Mouse (Mus musculus) activated CD4-positive, CD25-positive, alpha-beta regulatory T cell, adult 4 months (primary cell): ENCODE data around the gene Fhl5. TPM values are rescaled to one million over a fixed set of nuclear protein-coding genes. Genes with fewer than 3 reads are reported as not detected.
"Not testable (repeated sequence)": the region's sequence is repeated elsewhere in the genome, so short reads cannot be mapped to it uniquely, and the experiment has no call there.

Experiments used
- ATAC-seq: one replicate; pipeline ENCODE4 v1.8.0; 2017
- polyA plus RNA-seq, 2 experiments: library from polyadenylated mRNA; unstranded; fragments of 100-300 nt; shearing (Covaris generic); gene quantifications; one replicate each; pipeline ENCODE4 v1.2.1; 2017

The Fhl5 gene
- polyA plus RNA-seq: not detected

DNA sequence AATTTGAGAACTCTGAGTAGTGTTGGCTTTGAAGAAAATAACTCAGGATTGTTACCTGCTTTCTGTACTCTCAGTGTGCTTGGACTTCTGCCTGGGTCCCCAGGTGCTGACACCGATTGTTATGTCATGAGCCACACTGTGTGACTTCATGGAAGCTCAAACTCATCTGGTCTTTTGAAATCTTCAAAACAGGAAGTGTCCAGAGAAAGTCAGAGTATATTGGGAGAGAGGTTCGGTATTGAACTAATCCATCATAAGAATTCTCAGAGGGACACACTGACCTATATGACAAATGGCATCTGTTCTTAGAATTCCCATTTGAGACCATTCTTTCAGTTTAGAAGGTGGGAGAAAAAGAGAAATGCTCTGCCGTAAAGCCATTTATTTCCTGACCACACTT is at the start of gene Fhl5:
TSS of gene Fhl5 (minus strand) at position 101 of the 400 bp plus-strand sequence.
- no peak for ATAC-seq

DNA sequence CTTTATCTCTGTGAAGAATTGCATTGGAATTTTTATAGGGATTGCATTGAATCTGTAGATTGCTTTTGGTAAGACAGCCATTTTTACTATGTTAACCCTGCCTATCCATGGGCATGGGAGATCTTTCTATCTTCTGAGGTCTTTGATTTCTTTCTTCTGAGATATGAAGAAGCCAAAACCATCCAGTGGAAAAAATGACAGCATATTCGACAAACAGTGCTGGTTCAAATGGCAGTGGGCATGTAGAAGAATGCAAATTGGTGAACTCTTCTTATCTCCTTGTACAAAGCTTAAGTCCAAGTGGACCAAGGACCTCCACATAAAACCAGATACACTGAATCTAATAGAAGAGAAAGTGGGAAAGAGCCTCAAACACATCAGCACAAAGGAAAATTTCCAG is 42.3 kb upstream of the Fhl5 start:
- not testable (repeated sequence) for ATAC-seq

DNA sequence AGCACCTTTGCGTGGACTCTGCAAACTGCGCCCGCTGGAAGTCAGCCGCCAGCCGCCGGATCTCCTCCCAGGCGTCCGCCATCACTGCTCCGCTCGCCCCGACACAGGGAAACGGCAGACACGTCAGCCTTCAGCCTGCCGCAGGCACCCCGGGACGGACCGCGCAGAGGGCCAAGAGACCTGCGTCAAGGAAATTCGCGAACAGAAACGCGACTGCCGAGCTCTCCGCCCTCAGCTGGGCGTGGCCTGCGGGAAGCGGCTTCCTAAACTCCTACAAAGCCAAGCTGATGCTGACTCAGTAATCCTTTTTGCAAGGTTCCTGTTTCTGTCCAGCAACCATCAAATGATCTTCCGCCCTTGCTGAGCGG is 39.0 kb upstream of the Fhl5 start, which contains the start of gene Ufl1:
TSS of gene Ufl1 (minus strand) at position 151 of the 368 bp plus-strand sequence.
- peak; percentile 95 for ATAC-seq

DNA sequence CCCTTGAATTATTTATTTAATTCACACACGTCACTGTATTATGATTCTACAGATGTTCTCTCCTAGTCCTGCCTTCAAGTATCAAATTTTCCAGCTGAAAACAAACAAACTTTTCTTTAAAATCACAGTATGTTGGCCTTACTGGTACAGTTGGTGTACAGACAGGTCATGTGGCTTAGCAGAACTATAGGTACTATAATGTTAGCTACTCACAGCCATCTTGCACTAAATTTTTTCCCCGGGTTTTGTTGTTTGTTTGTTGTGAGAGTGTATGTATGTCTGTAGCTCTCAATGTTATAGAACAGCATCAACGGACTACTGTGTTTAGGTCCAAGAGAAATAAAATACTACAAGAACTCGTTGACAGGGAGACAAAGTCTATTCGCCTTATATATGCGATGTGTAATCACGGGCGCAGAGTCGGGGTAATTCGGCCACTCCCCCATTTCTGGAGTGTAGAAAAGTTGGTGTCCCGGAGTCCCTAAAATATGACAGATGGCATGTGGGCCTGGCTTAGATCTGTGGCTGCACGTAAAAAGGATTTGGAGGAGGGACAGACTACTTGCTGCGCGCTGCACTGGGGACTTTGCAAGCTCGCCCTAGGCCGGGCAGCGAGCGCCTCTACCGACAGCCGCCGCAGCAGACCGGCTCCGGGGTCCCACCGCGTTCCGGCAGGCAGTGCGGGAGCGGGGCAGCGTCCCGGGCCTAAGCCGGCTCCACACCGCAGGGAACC is 38.4 kb upstream of the Fhl5 start:
- ATAC-seq: peak; percentile 50

DNA sequence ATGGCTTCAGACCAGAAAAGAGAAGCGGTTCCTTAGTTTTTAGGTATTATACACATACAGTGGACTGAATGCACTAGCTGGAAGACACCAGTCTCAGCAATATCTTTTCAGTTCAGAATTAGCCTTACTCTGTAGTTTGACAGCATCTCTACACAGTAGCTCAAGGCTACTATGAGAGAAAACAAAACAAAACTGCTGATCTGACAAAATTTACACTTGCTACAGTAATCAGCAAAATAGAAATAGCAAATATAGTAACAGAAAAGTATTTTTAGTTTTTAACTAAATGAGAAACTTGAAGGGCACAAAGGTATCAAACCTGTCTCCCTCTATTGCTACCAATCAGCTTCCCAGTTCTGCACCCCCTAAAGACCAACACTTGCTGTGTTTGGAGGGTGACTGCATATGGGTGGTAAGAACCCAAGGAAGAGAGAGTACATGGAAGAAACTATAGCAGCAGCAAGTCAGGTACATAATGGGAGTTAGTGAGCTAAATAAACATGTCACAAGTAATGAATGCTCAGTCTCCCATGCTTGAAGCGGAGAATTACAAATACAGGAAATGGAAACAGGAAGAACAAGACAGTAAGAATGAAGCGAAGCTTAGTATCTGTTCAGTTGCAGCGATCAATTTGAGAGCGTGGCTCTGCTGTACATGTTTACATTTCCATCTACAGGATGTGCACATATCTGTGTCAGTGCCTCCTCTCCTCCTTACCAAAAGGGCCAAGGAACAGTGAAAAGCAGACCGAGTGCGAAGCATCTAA is 30.4 kb upstream of the Fhl5 start:
- ATAC-seq: no peak

DNA sequence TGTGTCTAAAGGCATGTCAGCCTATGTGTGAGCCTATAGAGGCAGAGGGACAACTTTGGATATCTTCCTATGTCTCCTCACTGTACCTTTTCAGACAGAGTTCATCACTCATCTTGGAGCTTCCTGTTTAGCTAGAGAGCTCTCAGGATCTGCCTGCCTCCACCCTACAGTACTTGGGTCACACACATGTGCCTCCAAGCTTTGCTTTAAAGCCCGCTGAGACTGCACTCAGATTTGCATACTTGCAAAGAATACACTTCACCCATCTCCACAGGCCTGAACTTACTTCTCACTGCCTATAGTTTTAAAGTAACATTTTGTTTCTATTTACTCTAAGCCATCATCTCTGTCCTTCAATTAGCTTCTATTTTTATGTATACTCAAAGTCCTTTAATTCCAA is 29.2 kb upstream of the Fhl5 start:
- no peak for ATAC-seq

DNA sequence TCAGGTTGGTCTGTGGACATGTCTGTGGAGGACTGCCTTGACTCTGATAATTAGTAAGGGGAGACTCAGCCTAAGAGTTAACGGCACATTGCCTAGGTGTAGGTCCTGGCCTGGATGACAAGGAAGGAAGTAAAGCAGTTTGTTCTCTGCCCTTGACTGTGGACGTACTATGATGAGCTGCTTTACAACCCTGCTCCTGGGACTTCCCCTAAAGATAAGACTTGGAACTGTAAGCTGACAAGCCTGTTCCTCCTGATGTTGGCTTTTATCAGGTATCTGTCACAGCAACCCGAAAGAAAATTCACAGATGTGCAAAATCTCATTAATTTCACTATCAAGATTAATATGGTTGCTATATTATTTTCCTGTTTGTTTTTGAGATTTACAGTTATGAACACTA is 24.5 kb upstream of the Fhl5 start:
- ATAC-seq: no peak

DNA sequence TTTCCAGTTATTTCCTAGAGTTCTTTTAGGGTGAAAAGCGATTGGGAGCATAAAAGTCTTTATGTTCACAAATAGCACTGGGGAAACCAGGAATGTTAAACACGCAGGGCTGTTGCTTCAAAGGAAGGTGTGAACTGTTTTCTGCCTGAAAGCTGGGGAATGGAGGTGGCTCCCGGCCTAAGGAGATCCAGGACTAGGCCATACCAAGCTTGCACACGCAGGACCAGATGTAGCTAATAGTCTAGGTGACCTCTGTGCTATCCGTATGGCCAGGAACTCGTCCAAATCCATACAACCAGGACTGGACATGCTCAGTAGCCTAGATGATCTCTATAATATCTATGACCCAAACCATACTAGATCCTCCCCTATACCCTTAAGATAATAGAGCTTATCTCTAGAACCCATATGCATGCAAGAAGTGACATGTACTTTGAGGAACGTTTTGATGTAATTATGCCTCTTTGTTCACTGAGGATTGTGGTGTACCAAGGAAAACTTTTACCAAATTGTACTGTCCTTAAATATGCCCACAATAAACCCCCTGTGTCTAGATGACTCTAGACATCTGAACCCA is 15.2 kb upstream of the Fhl5 start:
- ATAC-seq: no peak

DNA sequence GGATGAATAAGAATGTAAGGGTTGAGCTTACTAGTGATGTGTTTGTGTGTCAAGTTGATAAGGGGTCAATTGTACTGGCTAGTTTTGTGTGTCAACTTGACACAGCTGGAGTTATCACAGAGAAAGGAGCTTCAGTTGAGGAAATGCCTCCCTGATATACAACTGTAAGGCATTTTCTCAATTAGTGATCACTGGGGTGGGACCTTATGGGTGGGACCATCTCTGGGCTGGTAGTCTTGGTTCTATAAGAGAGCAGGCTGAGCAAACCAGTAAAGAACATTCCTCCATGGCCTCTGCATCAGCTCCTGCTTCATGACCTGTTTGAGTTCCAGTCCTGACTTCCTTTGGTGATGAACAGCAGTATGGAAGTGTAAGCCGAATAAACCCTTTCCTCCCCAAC is 7.0 kb downstream of the Fhl5 start:
- ATAC-seq: not testable (repeated sequence)

DNA sequence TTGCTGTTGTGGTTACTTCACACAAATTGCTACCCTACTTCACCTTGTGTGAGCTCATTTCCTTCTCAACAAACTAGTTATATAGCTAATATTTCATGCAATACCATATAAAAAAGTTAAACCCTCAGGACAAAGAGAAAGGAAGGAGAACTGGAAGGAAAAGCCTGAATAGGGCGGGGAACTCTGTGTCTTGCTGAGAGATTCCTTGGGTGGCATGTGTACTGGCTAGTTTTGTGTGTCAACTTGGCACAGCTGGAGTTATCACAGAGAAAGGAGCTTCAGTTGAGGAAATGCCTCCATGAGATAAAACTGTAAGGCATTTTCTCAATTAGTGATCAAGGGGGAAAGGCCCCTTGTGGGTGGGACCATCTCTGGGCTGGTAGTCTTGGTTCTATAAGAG is 8.9 kb downstream of the Fhl5 start:
- ATAC-seq: not testable (repeated sequence)

DNA sequence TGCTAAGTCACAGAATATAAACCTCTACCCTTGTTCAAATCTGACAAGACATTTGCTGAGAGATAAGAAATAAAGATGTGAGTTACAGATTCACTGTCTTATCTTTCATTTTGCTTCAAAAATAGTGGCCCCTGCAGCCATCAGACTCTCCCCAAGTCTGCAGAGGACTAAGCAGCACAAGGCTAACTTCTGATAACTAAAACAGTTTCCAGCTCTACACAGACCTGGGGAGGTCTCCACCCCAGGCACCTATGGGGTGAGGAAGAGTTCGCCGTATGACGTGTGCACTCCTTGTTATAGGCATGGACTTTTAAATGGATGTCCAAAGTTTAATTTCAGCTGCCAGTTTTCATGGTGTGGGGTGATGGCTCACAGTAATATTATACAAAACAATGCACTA is 10.1 kb downstream of the Fhl5 start:
- no peak for ATAC-seq

DNA sequence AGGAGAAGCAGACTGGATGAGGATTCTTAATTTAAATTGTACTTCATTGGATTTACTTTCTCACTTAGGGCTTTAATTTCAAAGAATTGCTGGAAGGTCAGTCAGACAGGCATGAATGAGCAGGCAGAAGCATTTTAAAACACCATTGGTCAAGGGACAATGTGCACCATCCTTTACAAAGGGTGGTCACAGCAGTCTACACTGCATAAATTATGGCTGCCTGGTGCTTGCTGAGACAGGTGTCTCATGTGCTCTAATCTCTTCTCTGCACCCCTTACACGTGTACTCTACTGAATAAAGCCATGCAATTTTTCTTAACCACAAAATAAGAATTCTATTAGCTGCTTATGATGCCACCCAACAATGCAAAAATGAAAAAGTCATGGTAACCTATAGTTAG is 15.1 kb downstream of the Fhl5 start:
- ATAC-seq: no peak

DNA sequence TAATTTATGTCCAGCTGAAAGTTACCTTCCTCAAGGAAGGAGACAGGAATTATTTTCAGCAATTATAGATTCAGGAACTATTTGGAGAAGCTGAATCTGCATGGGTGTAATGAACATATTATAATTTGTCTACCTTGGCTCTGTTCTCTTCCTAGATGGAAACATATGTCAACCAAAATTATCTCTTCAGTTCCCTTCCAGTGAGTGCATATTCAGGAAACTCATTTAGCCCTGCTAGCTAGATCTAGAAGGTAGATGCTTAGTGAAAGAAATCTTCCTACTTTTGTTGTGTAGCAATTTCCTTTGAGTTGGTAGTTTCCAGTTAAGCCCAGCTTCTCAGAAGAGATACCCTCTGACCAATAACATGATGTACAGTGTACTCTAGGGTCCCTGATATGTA is 20.7 kb downstream of the Fhl5 start:
- ATAC-seq: no peak

DNA sequence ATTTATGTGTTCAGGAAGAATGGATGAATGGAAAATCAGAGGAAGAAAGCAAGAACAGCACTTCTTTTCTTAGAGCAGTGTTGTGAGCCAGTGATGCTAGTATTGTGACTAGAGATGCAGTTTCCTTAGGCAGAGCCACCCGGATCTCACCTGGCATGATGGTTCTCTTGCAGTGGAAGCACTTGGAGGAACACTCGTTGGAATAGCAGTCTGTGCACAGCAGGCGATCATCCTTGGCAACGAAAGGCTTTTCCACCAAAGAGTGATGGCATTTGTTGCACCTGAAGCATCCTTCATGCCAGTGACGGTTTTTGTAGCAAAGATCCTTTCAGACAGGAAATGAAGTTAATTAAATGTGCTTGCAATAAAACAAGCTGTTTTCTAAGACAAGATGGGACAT is 29.2 kb downstream of the Fhl5 start:
- ATAC-seq: no peak

DNA sequence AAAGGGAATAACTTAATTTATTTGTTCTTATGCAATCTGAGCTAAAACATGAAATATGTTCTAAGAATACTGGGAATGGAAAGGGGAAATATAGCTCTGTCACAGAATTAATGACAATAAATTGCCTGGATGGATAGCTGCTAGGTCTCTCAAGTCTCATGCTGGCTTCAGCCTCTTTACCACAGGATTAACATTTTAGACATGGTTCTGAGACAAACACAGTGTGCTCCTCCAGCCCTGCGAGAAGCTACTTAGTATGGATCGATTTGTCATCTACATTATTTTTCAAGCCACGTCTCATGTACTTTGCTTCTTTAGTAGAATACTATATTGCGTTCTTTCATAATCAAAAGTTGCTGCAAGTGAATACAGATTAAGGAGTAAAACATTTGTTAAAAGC is 36.5 kb downstream of the Fhl5 start:
- ATAC-seq: no peak

DNA sequence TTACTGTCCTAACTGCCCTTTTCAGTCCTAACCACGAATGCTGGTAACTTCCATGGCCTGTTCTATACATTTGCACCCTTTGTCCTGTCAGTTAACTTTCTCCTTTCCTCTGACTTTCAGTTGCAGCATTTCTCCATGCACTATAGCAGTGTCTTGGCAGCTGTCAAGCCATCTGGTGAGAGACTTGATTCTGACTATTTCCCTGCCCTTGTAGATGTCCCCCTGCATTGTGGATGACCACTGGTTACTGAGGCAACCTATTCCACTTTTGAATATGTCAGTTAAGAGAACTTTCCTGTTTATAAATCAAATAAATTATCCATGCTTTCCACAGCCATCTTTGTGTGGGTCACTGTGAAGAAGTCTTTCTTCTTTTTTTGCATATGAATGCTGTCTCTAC is 45.4 kb downstream of the Fhl5 start:
- ATAC-seq: no peak

DNA sequence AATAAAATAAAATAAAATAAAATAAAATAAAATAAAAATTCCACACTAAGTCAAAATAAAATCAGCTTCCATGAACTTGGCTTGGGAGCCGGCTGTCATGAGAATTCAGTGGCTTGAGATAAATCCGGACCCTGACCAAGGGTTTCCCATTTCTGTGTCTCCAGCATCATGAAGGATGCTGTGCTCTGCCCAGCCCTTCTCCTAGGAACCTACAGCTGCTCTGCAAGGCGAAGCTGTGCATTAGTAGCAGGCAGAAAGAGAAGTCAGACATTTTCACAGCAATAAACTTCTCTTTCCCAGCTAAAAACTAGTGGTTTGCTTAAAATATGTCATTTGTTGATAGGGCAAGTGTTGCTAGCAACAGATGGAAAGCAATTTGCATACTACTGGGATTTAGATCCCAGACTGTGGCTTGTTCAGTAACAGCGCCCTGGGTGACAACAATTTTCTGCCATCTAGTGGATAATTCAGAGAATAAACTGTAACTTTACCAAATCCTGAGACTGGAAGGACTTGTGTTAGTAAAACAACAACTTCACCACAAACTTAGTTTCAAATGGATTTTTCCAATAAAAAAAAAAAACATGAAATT is 63.0 kb downstream of the Fhl5 start:
- ATAC-seq: no peak

Other genes with a start within 250 kb of the Fhl5 start
- gene Ufl1, start 38.9 kb upstream of the Fhl5 start, polyA plus RNA-seq: 10 to 100 TPM; 31.3 to 33.1 TPM